Mouse (Mus musculus): ENCODE results near the gene AC140267.1.

The AC140267.1 gene

GRCm38 (mm10) chr15:80235535-80235934 lies at the start of gene AC140267.1:
Gene AC140267.1, plus strand, starts transcription at chr15:80235835.
- DNase-seq (ENCODE audit: low read depth, low spot score) = no peak

DNA sequence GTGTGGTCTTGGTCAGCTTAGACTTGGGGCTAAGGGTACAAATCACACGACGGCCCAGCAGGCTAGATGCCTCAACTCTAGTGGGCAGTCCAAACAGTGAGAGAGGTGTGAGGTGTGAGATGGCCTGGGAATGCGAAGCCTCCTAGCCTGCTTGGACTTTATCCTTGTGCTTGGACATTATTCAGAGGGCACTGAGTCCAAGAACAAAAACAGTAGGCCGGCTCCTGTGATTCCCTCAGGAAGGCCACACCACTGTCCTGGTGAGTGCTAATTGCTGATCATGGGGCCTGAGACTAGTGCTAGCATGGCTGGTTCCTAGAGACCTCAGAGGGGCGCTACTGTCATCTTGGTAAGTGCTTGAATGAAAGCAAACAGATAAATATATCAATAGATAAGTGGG lies 46.7 kb upstream of the AC140267.1 start:
- no peak for DNase-seq (ENCODE audit: low read depth, low spot score)

GRCm38 (mm10) chr15:80190075-80190474 lies 45.6 kb upstream of the AC140267.1 start:
- DNase-seq (ENCODE audit: low read depth, low spot score) = no peak

DNA sequence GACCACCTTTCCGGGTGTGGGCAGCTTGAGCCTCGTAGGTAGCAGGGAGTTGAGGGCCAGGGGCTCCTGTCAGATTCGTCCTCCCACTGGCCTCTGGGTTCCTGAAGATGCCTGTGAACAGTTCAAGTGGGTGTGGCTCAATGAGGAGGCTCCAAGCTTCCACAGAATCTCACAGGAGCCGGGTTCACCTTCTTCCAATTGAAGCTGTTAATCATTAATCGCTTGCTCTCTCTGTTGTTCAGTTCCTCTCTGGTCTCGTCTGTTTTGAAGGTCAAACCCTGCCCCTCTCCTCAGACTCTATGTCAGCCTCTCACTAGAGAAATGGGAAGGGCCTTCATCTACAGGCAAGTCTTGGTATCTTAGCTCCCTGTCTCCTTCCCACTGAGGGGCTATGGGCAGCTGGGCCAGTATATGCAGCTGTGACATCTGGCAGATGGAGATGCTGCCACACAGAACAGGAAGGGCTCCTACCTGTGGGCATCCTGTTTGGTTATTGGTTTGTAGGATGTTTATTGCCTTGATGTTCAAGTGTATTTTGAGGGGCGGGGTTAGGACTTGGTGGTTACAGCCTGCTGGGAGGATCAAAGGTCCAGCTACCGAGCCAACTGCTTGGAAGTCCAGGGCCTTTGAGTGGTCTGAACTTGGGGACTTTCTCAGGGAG lies 43.9 kb upstream of the AC140267.1 start:
- DNase-seq (ENCODE audit: low read depth, low spot score) = no peak

DNA sequence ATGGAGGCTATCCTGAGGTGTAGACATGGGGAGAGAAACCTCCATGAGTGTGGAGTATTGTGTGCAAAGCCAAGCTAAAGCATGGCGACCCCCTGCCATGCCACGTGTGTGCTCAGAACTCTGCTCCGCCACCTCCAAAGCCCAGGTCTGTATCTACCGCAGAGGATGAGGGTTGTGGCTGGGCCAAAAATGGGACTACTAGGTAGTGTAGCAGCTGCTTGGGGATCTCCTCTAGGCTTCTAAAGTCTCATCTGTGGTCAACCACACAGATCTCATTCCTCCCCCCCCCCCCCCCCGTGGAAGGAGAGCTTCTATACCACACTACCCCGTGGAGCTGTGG lies 43.4 kb upstream of the AC140267.1 start:
- DNase-seq (ENCODE audit: low read depth, low spot score) = no peak

GRCm38 (mm10) chr15:80192847-80193246 lies 42.8 kb upstream of the AC140267.1 start:
- no peak for DNase-seq (ENCODE audit: low read depth, low spot score)

DNA sequence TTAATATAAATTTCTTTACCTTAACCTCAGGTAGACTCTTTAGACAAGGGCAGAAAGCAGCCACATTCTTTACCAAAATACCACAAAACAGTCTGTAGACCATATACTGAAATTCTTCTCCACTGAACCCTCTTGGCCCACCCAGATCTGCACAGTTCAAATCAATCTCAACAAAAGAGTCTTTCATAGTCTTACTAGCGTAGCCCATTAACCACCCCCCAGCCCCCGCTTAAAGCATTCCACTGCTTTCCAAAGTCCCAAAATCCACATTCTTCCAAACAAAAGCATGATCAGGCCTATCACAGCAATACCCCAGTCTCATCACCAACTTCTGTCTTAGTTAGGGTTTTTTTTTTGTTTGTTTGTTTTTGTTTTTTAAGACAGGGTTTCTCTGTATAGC lies 36.1 kb upstream of the AC140267.1 start:
- no peak for DNase-seq (ENCODE audit: low read depth, low spot score)

DNA sequence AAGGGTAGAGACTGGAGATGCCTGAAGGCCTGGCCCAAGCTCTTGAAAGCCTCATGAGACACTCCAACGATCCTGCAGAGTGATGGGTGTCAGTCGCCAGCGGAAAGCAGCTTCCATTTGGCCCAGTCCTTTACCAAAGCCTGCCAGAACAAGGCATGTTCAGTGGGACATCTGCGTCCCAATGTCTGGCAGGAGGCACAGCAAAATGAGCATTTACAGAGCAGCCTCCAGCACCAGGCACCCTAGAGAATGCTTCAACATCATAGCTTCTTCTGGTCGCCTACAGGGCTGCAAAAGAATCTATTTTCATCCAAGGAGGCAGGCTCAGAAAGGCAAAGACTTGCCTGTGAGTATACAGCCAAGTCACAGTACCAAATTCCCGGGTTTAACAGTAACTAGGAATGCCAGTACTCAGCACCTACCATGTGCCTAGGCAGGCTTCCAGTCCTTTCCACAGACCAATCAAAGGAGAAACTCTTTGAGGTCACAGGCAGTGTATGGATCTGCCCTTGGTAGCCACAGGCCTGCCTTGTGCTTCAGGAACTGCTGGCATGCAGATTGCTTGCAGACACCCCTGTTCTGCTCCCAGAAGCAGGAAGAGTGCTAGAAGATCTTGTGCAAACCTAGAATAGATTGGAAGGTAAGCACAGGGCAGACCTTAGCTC lies 33.4 kb upstream of the AC140267.1 start:
- DNase-seq (ENCODE audit: low read depth, low spot score) = no peak

DNA sequence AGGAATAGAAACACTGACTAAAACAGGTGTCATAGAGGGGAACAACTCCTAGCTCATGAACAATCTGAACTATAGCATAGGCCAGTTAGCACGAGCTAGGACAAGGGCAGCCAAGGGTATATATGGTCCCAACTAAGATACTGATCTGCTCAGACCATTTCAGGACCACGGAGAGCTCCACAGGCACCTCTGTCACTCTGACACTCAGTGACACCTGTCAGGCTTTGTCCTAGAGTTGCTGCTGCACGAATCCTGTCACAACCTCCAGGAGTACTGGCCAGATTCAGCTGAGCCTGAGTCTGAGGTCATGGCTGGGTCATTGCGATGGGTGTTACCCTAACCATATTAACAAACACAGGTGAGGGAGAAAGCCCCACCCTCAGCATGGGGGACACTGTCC lies 32.2 kb upstream of the AC140267.1 start:
- no peak for DNase-seq (ENCODE audit: low read depth, low spot score)

- DNase-seq (ENCODE audit: low read depth, low spot score) = no peak
Observed at GRCm38 (mm10) chr15:80206057-80206565, 29.5 kb upstream of the AC140267.1 start.

GRCm38 (mm10) chr15:80208446-80208845 lies 27.2 kb upstream of the AC140267.1 start:
- no peak for DNase-seq (ENCODE audit: low read depth, low spot score)

GRCm38 (mm10) chr15:80213688-80214087 lies 21.9 kb upstream of the AC140267.1 start:
- DNase-seq (ENCODE audit: low read depth, low spot score) = no peak

- no peak for DNase-seq (ENCODE audit: low read depth, low spot score)
Observed at GRCm38 (mm10) chr15:80215716-80216479, 19.7 kb upstream of the AC140267.1 start.

DNA sequence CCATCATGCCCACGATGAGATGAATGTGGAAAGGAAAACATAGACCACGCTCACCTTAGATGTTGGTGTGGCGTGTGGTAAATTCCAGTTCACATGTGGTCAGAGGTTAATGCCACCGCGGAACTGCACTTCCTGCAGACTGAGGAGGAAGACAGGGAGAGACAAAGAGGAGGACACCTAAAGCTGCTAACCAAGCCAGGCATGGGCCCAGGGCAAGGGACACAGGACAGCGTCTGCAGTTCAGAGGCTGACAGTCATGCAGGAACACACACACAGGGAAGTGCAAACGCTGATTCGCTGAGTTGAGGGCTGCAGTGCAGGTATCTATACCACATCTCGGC lies 19.2 kb upstream of the AC140267.1 start:
- DNase-seq (ENCODE audit: low read depth, low spot score) = no peak

DNA sequence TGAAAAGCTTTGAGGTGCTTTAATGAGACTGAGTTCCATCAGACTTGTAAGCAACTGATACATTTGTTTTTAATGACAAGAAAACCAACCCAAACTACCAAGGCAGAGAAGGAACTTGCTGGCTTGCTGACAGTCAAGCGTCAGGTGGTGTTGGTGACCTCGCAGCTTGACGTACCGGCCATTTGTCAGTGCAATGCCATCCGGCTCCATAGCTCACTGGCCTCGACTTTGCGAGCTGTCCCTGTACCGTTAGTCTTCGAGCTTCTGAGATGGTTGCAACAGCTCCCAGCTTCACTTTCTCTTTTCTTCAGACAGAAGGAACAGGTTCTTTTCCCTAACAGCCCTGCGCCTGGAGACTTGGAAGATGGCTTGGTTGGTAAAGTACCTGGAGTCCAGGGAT lies 18.2 kb upstream of the AC140267.1 start:
- no peak for DNase-seq (ENCODE audit: low read depth, low spot score)

DNA sequence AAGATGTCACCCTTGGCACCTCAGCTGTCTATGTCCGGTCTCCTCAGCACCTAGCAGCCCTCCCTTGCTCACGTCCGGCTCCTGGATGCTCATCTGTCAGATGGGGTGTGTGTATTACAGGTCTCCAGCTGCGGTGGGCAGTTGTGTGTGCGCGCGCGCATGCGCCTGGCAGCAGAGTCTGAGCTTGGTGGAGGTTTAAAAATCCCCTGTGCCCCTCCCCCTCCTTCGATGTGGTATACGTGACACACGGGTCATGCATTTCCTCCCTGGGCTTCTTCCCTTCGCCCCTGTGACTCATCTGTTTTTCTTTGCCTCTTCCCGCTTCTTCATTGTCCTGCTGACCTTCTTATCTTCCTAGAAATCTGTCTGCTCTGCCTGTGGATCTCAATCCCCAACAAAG lies 16.4 kb upstream of the AC140267.1 start:
- peak; percentile 20 for DNase-seq (ENCODE audit: low read depth, low spot score)

GRCm38 (mm10) chr15:80219705-80220657 lies 15.7 kb upstream of the AC140267.1 start:
- DNase-seq (ENCODE audit: low read depth, low spot score) = no peak

DNA sequence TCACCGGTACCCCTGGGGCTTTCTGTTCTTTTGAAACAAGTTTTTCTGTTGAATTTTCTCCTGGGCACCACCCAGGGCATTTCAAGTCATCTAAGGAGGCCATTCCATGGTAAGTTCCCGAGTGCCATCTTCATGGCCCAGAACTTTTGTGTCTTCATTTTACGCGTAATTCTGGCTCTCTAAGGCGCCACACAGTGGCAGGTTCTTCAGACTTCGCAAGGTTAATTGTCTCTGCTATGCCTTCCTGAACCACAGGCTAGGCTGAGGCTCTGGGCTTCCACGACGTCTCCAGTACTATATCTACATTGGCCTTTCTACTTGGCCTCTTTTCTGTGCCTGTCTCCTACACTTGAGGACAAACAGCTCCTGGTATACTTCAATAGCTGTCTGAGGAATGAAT lies 14.6 kb upstream of the AC140267.1 start:
- DNase-seq (ENCODE audit: low read depth, low spot score) = no peak

DNA sequence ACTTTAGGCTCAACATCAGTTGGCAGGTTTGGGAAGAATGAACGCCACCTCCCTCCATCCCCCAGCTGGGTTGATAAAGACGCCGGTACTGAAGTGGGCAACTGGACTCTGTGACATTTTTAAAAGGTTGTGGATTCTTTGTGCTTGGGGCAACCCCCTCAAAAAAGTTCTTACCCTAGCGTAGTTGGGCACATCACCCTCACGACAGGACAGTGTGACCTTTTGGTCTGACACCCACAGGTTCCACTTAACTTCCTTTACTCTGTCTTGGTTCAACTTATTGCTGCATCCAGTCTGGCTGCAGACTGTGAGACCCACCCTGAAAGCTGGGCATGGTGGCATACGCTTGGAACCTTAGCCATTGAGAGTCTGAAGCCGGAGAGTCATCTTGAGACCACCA lies 11.9 kb upstream of the AC140267.1 start:
- no peak for DNase-seq (ENCODE audit: low read depth, low spot score)

DNA sequence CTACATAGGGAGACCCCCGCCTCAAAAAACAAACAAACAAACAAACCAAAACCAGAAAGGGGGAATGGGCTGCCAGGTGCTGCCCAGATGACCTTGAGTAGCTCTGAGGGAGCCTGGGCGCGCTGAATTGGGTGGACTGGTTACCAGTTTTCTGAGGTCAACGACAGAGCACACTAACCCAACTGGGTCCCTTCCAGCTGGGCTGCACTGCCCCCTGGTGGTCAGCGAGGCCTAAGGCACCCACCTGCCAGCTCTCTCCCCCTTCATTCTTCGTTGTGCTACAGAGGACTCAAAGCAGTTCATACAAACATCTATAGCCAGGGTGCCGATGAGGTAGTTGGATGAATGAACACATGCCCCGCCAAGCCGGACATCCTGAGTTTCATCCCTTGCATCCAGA lies 10.4 kb upstream of the AC140267.1 start:
- peak; percentile 35 for DNase-seq (ENCODE audit: low read depth, low spot score)

DNA sequence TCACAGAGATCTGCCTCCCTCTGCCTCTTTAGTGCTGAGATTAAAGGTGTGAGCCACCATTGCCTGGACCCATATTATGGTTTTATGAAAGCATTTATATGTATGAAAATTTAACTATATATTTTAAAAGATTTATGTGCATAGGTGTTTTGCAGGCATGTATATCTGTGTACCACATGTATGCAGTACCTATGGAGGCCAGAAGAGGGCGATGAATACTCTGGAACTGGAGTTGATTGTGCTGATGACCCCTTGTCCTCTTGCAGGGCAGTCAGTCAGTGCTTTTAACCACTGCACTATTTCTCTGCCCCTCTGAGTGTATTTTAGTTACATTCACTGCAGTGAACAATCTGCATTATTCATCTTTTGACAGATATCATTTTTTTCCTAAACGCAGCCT lies 9.8 kb upstream of the AC140267.1 start:
- DNase-seq (ENCODE audit: low read depth, low spot score) = no peak

Data from skeletal muscle tissue, adult 2 months (tissue).